Mouse (Mus musculus) mature B cell (primary cell): Measurements from ENCODE around the gene Cmtm6.

Experiments used
- in situ Hi-C: fragments of 300-500 bp; cut with MboI; formaldehyde crosslinking; loops from 2 replicates; pipeline ENCODE4 v1.14.3; 2019

Cmtm6 gene

GRCm38 (mm10) chr9:114729911-114730805 lies 758 bp upstream of the Cmtm6 start:
- in situ Hi-C loops, result no loop called here

GRCm38 (mm10) chr9:114731871-114732682 lies 1.2 kb downstream of the Cmtm6 start:
- in situ Hi-C loops, result no loop called here

- in situ Hi-C loops, result no loop called here
These were observed 2.3 kb downstream of the Cmtm6 start for GRCm38 (mm10) chr9:114733238-114733637.

GRCm38 (mm10) chr9:114736442-114736841 lies 5.5 kb downstream of the Cmtm6 start:
- in situ Hi-C loops, result no loop called here

- in situ Hi-C loops, result no loop called here
These were observed 9.4 kb downstream of the Cmtm6 start for GRCm38 (mm10) chr9:114740336-114740735.

GRCm38 (mm10) chr9:114742731-114743130 lies 11.8 kb downstream of the Cmtm6 start:
- in situ Hi-C loops, result no loop called here

GRCm38 (mm10) chr9:114745163-114745562 lies 14.2 kb downstream of the Cmtm6 start:
- in situ Hi-C loops, result no loop called here

- in situ Hi-C loops, result no loop called here
These were observed 14.7 kb downstream of the Cmtm6 start for GRCm38 (mm10) chr9:114745654-114746053.

GRCm38 (mm10) chr9:114747012-114747411 lies 16.1 kb downstream of the Cmtm6 start:
- in situ Hi-C loops, result no loop called here

- in situ Hi-C loops, result no loop called here
These were observed 16.6 kb downstream of the Cmtm6 start for GRCm38 (mm10) chr9:114747466-114747865.

GRCm38 (mm10) chr9:114751582-114751981 lies 20.7 kb downstream of the Cmtm6 start:
- in situ Hi-C loops, result no loop called here

- in situ Hi-C loops, result no loop called here
These were observed 21.4 kb downstream of the Cmtm6 start for GRCm38 (mm10) chr9:114752311-114752710.

GRCm38 (mm10) chr9:114752863-114753484 lies 22.1 kb downstream of the Cmtm6 start:
- in situ Hi-C loops, result no loop called here

GRCm38 (mm10) chr9:114758272-114758671 lies 27.4 kb downstream of the Cmtm6 start:
- in situ Hi-C loops, result no loop called here

- in situ Hi-C loops, result no loop called here
These were observed 27.9 kb downstream of the Cmtm6 start for GRCm38 (mm10) chr9:114758801-114759200.

- in situ Hi-C loops, result no loop called here
These were observed 29.0 kb downstream of the Cmtm6 start for GRCm38 (mm10) chr9:114759886-114760285.

GRCm38 (mm10) chr9:114760353-114760752 lies 29.4 kb downstream of the Cmtm6 start:
- in situ Hi-C loops, result no loop called here

GRCm38 (mm10) chr9:114761848-114762247 lies 30.9 kb downstream of the Cmtm6 start:
- in situ Hi-C loops, result no loop called here

- in situ Hi-C loops, result no loop called here
These were observed 32.4 kb downstream of the Cmtm6 start for GRCm38 (mm10) chr9:114763341-114763740.

- in situ Hi-C loops, result no loop called here
These were observed 36.1 kb downstream of the Cmtm6 start for GRCm38 (mm10) chr9:114767030-114767429.

GRCm38 (mm10) chr9:114767507-114767906 lies 36.6 kb downstream of the Cmtm6 start:
- in situ Hi-C loops, result no loop called here

GRCm38 (mm10) chr9:114768066-114768465 lies 37.1 kb downstream of the Cmtm6 start:
- in situ Hi-C loops, result no loop called here
